Mouse (Mus musculus) cortical plate, adult 2 months (tissue): ENCODE data around the gene E130308A19Rik.

ENCODE experiments used
- CTCF ChIP-seq: fragments of 200-500 bp; IDR thresholded peaks from 2 replicates; pipeline ENCODE4 v1.5.1; 2011; ENCODE audit warnings: mild to moderate bottlenecking, control low read depth, low read length; ENCODE audit not compliant: insufficient read depth; ENCODE audit errors: extremely low read depth
- POLR2A ChIP-seq: fragments of 200-500 bp; IDR thresholded peaks from 2 replicates; pipeline ENCODE4 v1.6.1; 2011; ENCODE audit warnings: mild to moderate bottlenecking, low read length, control low read depth; ENCODE audit not compliant: insufficient read depth; ENCODE audit errors: extremely low read depth

GRCm38 (mm10) chr4:59715531-59715930 lies 89.5 kb downstream of the E130308A19Rik start:
- no peak for TF ChIP-seq CTCF
- TF ChIP-seq POLR2A: no peak
